Mouse (Mus musculus) liver, adult 2 months (tissue): ENCODE results near the gene Xpc. TPM values are rescaled to one million over a fixed set of nuclear protein-coding genes. Genes with fewer than 3 reads are reported as not detected.

Experiments
- DNase-seq: peaks from one replicate; pipeline ENCODE4 v3.0.0-alpha.2; 2011; ENCODE audit warnings: low read depth, low spot score; ENCODE audit errors: extremely low read depth
- H3K27ac ChIP-seq: fragments of 200-500 bp; replicated peaks from 2 replicates; pipeline ENCODE4 v1.5.1; 2012; ENCODE audit warnings: low read depth, mild to moderate bottlenecking, control low read depth, inconsistent platforms, low read length; ENCODE audit not compliant: insufficient read depth
- H3K27me3 ChIP-seq: fragments of 200-500 bp; 2 replicates; pipeline ENCODE4 v1.6.1; 2012; ENCODE audit warnings: mild to moderate bottlenecking, moderate library complexity, low read length, inconsistent platforms; ENCODE audit not compliant: control insufficient read depth, insufficient read depth
- H3K36me3 ChIP-seq: fragments of 200-500 bp; 2 replicates; pipeline ENCODE4 v1.6.1; 2012; ENCODE audit warnings: low read length, inconsistent platforms; ENCODE audit not compliant: control insufficient read depth, insufficient read depth
- H3K4me1 ChIP-seq: fragments of 200-500 bp; 2 replicates; pipeline ENCODE4 v1.6.1; 2011; ENCODE audit warnings: low read length; ENCODE audit not compliant: control insufficient read depth, insufficient read depth
- H3K4me3 ChIP-seq: fragments of 200-500 bp; 2 replicates; pipeline ENCODE4 v1.5.1; 2011; ENCODE audit warnings: low read depth, mild to moderate bottlenecking, control low read depth, low read length, moderate library complexity; ENCODE audit not compliant: insufficient read depth
- H3K79me2 ChIP-seq: fragments of 200-500 bp; 2 replicates; pipeline ENCODE4 v1.6.1; 2012; ENCODE audit warnings: inconsistent platforms, mild to moderate bottlenecking, low read length, moderate library complexity; ENCODE audit not compliant: control insufficient read depth, insufficient read depth
- H3K9ac ChIP-seq: fragments of 200-500 bp; 2 replicates; pipeline ENCODE4 v1.6.1; 2012; ENCODE audit warnings: low read depth, mild to moderate bottlenecking, control low read depth, inconsistent platforms, low read length
- CTCF ChIP-seq: fragments of 200-500 bp; IDR thresholded peaks from 2 replicates; pipeline ENCODE4 v1.5.1; 2011; ENCODE audit warnings: low read depth, low read length, control low read depth
- POLR2A ChIP-seq: fragments of 200-500 bp; IDR thresholded peaks from 2 replicates; pipeline ENCODE4 v1.6.1; 2011; ENCODE audit warnings: low read length, control low read depth; ENCODE audit not compliant: insufficient read depth; ENCODE audit errors: extremely low read depth
- WGBS: fragments of 180-500 bp; shearing (Covaris S2); methylation state at CpG from one replicate; pipeline ENCODE4 v1.1.7; 2018; 5-methylcytosine and 5-hydroxymethylcytosine counted together
- polyA plus RNA-seq: library from polyadenylated mRNA; depleted of rRNA; stranded (reverse); fragments of >200 nt; gene quantifications from 2 replicates; pipeline ENCODE4 v1.2.3, GENCODE M21; 2012
- total RNA-seq: library from RNA; depleted of rRNA; stranded (reverse); fragments of >200 nt; gene quantifications from 2 replicates; pipeline ENCODE4 v1.2.3, GENCODE M21; 2014

Xpc gene
- total and polyA plus RNA-seq, 2 experiments, result 5.6 to 12.4 TPM

DNA sequence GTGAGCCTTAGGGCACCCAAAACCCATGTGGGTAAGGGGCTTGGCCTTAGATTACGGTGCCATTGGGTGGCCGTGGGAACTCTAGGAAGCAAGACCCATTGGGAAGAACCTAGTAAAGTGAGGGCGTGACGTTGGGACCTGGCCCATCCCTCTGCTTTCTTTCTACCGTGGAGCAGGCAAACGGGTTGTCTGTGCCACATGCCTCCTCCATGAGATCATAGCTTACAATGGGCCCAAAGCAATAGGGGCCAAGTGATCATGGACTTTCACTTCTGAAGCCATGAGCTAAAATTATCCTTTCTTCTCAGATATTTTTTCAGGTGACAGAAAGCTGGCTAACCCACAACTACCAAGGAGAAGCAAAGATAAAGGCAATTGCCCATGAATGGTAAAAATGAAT is 15.6 kb upstream of the Xpc start:
- 83% methylated on average over 6 of the region's 6 CpGs for WGBS
- H3K36me3 ChIP-seq, result no peaks in the 10 kb centered on the region
- H3K27me3 ChIP-seq, result no peaks in the 10 kb centered on the region
- DNase-seq, result no peak
- no peaks in the 10 kb centered on the region for H3K4me1 ChIP-seq
- TF ChIP-seq POLR2A (no peak), CTCF (no peak)
- H3K9ac ChIP-seq, result no peak overlapping the region
- no peaks in the 10 kb centered on the region for H3K79me2 ChIP-seq
- H3K27ac ChIP-seq, result no peak overlapping the region
- no peak overlapping the region for H3K4me3 ChIP-seq

DNA sequence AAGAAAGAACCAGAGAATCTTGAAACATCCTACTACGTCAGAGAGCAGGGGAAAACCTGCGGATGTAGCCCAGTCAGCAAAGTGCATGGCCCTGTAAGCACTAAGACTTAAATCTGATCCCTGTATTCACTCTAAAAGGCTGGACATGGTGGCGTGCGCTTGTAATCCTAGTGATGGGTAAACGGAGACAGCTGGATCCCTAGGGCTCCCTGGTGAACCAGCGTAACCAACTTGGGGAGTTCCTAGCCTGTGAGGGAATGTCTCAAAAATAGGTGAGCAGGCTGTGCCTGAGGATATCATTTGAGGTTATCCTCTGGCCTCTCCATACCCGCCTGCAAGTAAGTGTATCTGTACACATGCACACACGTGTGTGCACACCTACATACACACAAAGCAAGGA is 15.0 kb upstream of the Xpc start:
- no peak for DNase-seq
- WGBS, result 92% methylated on average over 8 of the region's 8 CpGs
- no peak for TF ChIP-seq CTCF
- no peak for TF ChIP-seq POLR2A
- Histone ChIP-seq H3K9ac (no peak overlapping the region), H3K4me3 (no peak overlapping the region), H3K36me3 (no peaks in the 10 kb centered on the region), H3K79me2 (no peaks in the 10 kb centered on the region), H3K4me1 (no peaks in the 10 kb centered on the region), H3K27me3 (no peaks in the 10 kb centered on the region), H3K27ac (no peak overlapping the region)

DNA sequence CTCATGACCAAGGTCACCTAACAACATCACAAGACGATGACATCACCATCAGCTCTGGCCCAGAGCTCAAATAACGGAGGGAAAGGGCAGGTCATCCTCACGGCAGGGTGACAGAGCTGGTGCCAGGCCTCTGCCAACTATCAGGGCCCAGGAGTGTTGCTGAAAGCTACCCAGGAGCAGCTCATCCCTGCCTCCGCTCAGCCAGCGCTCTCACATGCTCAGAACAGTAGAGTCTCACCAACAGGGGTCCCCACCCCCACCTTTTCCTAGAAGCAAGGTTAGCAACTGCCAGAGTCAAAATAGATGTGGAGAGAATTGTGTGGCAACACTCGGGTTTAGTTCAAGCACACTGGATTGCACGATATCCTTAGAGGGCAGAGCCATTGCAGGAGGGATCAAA is 12.6 kb upstream of the Xpc start:
- TF ChIP-seq POLR2A, result no peak
- TF ChIP-seq CTCF, result no peak
- 53% methylated on average over 7 of the region's 7 CpGs for WGBS

DNA sequence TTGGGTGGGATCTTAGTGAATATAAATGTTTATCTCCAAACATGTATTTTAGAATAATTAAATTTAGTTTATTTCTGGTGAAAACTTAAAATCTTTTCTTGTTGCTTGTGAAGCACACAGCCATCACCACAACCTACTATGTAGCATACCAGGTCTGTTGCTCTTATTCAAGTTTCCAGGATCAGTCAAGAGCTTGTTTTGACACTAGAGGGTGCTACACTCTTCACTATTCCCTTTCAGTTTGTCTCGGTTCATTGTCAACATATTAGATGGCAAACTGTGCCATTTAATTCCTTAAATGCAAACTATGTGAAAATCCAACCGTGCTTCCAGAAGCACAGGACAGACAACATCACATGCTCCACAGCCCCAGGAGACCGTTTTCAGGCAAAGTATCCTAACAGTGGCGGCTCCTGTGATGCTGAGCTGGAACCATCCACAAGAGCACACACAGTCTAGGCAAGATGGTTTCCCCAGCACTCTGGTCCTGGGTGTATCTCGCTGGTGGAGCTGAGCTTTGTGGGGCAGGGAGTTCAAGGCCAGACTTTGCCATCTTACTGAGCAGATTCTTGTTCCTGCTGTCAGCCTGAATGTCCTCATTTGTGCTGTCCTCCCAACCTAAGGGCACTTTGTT is 11.7 kb upstream of the Xpc start:
- Histone ChIP-seq H3K27me3 (no peaks in the 10 kb centered on the region), H3K9ac (no peak overlapping the region), H3K27ac (no peak overlapping the region), H3K4me1 (no peaks in the 10 kb centered on the region), H3K79me2 (no peaks in the 10 kb centered on the region), H3K36me3 (no peaks in the 10 kb centered on the region), H3K4me3 (no peak overlapping the region)
- no peak for TF ChIP-seq POLR2A
- peak; percentile 47 for TF ChIP-seq CTCF
- WGBS, result 35% methylated on average over 5 of the region's 5 CpGs
- peak; percentile 57 for DNase-seq

More for the DNA sequence above, 12.6 kb upstream of the Xpc start:
- Histone ChIP-seq H3K4me3 (no peak overlapping the region), H3K9ac (no peak overlapping the region), H3K27me3 (no peaks in the 10 kb centered on the region), H3K27ac (no peak overlapping the region), H3K36me3 (no peaks in the 10 kb centered on the region), H3K4me1 (no peaks in the 10 kb centered on the region), H3K79me2 (no peaks in the 10 kb centered on the region)
- DNase-seq, result peak; percentile 68

DNA sequence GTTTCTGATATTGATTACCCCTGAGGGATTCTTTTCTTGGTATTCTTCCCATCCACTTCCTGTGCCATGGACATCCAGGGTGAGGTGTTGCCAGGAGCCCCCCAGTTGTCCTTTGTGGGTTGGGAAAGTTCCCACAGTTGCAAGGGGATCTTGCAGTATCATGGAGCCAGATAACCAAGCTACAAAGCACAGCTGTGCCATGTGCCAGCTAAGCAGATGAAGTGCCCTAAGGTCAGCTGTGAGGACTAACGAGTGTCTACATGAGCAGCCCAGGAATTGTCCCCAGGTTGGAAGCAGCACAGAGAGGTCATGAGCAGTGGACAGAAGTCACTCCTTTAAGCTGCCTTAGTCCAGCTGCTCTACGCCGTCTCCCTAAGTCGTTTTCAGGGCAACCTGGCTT is 9.9 kb upstream of the Xpc start:
- WGBS, result 80% methylated on average over 4 of the region's 4 CpGs
- H3K4me3 ChIP-seq, result no peak overlapping the region
- H3K27me3 ChIP-seq, result no peaks in the 10 kb centered on the region
- no peaks in the 10 kb centered on the region for H3K4me1 ChIP-seq
- TF ChIP-seq POLR2A (no peak), CTCF (no peak)
- no peak overlapping the region for H3K9ac ChIP-seq
- H3K36me3 ChIP-seq, result peaks cover 7% of the 10 kb centered on the region; the same call in 1 of the 2 replicates
- H3K27ac ChIP-seq, result no peak overlapping the region
- DNase-seq, result no peak
- H3K79me2 ChIP-seq, result no peaks in the 10 kb centered on the region

DNA sequence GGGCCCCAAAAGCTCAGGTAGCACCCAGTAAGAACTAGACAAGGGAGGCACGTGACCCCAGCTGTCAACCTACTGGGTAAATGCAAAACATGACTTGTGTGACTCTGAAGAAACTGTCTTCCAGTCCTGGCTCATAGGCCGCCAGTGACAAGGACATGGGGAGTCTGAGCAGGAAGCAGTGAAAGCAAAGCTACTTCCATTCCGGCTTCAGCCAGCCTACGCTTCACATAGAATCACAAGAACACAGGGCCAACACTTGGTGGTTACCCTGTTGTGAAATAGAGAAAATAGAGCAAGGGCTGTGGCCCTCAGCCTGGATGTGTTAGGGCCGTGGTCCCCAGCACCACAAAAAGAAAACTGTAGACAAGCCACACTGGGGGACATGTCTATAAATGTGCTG is 7.1 kb upstream of the Xpc start:
- no peaks in the 10 kb centered on the region for H3K27me3 ChIP-seq
- 98% methylated on average over 5 of the region's 5 CpGs for WGBS
- H3K4me3 ChIP-seq, result no peak overlapping the region
- no peaks in the 10 kb centered on the region for H3K4me1 ChIP-seq
- H3K36me3 ChIP-seq, result peaks cover 19% of the 10 kb centered on the region; the same call in 1 of the 2 replicates
- no peaks in the 10 kb centered on the region for H3K79me2 ChIP-seq
- no peak for DNase-seq
- H3K27ac ChIP-seq, result no peak overlapping the region
- no peak overlapping the region for H3K9ac ChIP-seq
- TF ChIP-seq POLR2A (no peak), CTCF (no peak)
